Mouse (Mus musculus) left cerebral cortex, postnatal 4 days (tissue): ENCODE data around the gene Cemip2. TPM values are rescaled to one million over a fixed set of nuclear protein-coding genes. Genes with fewer than 3 reads are reported as not detected.

ENCODE experiments used
- DNase-seq: peaks from one replicate; pipeline ENCODE4 v3.0.0-alpha.2; 2022
- intact Hi-C: fragments of 180-260 bp; cut with DNase I; formaldehyde crosslinking; loops from one replicate; pipeline ENCODE4 v1.15.1; 2025
- total RNA-seq, 2 experiments: library from RNA; stranded (reverse); gene quantifications; 2 replicates each; pipeline ENCODE4 v1.2.3; 2021

Cemip2 gene
- total RNA-seq, 2 experiments from 2014 or later = 27.9 to 28.3 TPM

GRCm38 (mm10) chr19:21805305-21805704, 27.2 kb downstream of the Cemip2 start:
- DNase-seq = no peak
- intact Hi-C loops = no loop called here

GRCm38 (mm10) chr19:21810135-21810534, 32.0 kb downstream of the Cemip2 start:
- DNase-seq = no peak
- intact Hi-C loops = no loop called here

- intact Hi-C loops = no loop called here
- DNase-seq = no peak
Measured at GRCm38 (mm10) chr19:21813560-21813959, 35.4 kb downstream of the Cemip2 start.

- intact Hi-C loops = no loop called here
- no peak for DNase-seq
Measured at GRCm38 (mm10) chr19:21814433-21815020, 36.4 kb downstream of the Cemip2 start.

GRCm38 (mm10) chr19:21816260-21816659, 38.1 kb downstream of the Cemip2 start:
- DNase-seq = no peak

GRCm38 (mm10) chr19:21818021-21818725, 40.0 kb downstream of the Cemip2 start:
- intact Hi-C loops = no loop called here
- DNase-seq = no peak

More at GRCm38 (mm10) chr19:21816260-21816659, 38.1 kb downstream of the Cemip2 start:
- intact Hi-C loops = no loop called here

- intact Hi-C loops = no loop called here
- DNase-seq = no peak
Measured at GRCm38 (mm10) chr19:21819585-21819984, 41.4 kb downstream of the Cemip2 start.

GRCm38 (mm10) chr19:21820126-21820525, 42.0 kb downstream of the Cemip2 start:
- intact Hi-C loops = no loop called here

GRCm38 (mm10) chr19:21821877-21822276, 43.7 kb downstream of the Cemip2 start:
- DNase-seq = no peak
- intact Hi-C loops = no loop called here

More at GRCm38 (mm10) chr19:21820126-21820525, 42.0 kb downstream of the Cemip2 start:
- no peak for DNase-seq

- intact Hi-C loops = no loop called here
- DNase-seq = no peak
Measured at GRCm38 (mm10) chr19:21824146-21824545, 46.0 kb downstream of the Cemip2 start.

- intact Hi-C loops = loop anchor here (5.0 kb wide), 1 partner anchor 477 kb away; no protein-coding TSS in a partner anchor
- no peak for DNase-seq
Measured at GRCm38 (mm10) chr19:21825128-21825885, 47.2 kb downstream of the Cemip2 start.

- DNase-seq = no peak
- intact Hi-C loops = no loop called here
Measured at GRCm38 (mm10) chr19:21833416-21833992, 55.4 kb downstream of the Cemip2 start.

- no peak for DNase-seq
- intact Hi-C loops = no loop called here
Measured at GRCm38 (mm10) chr19:21834952-21835351, 56.8 kb downstream of the Cemip2 start.

GRCm38 (mm10) chr19:21850721-21851120, 72.6 kb downstream of the Cemip2 start:
- DNase-seq = no peak
- intact Hi-C loops = no loop called here

GRCm38 (mm10) chr19:21854526-21855228, 76.5 kb downstream of the Cemip2 start:
- intact Hi-C loops = no loop called here
- DNase-seq = no peak

GRCm38 (mm10) chr19:21855421-21856128, 77.4 kb downstream of the Cemip2 start:
- DNase-seq = no peak
- intact Hi-C loops = no loop called here

- intact Hi-C loops = no loop called here
- no peak for DNase-seq
Measured at GRCm38 (mm10) chr19:21858846-21859521, 80.8 kb downstream of the Cemip2 start.

GRCm38 (mm10) chr19:21860132-21860531, 82.0 kb downstream of the Cemip2 start:
- intact Hi-C loops = no loop called here
- no peak for DNase-seq

- no peak for DNase-seq
- intact Hi-C loops = no loop called here
Measured at GRCm38 (mm10) chr19:21860894-21861293, 82.8 kb downstream of the Cemip2 start.
